Mouse (Mus musculus): Measurements from ENCODE around the gene Cdc7. TPM values are rescaled to one million over a fixed set of nuclear protein-coding genes. Genes with fewer than 3 reads are reported as not detected.

Cdc7 gene
- polyA plus RNA-seq, 1 experiment from 2014 or later = 42.9 TPM

GRCm38 (mm10) chr5:107028557-107028956, 64.4 kb downstream of the Cdc7 start:
- H3K4me3 ChIP-seq (replicated peaks) = no peak overlapping the region
- H3K4me1 ChIP-seq = peaks cover 27% of the 10 kb centered on the region
- H3K36me3 ChIP-seq = no peaks in the 10 kb centered on the region
- H3K9ac ChIP-seq = no peak overlapping the region
- ATAC-seq (ENCODE audit: insufficient read depth, low FRiP score, low read depth) = peak; percentile 68
- H3K27me3 ChIP-seq (replicated peaks) = no peaks in the 10 kb centered on the region
- H3K27ac ChIP-seq = peak overlapping the region; percentile 55; the same call in 1 of the 2 replicates
- 16% methylated on average over 1 of the region's 1 CpGs for WGBS
- H3K4me2 ChIP-seq = no peak overlapping the region
- no peaks in the 10 kb centered on the region for H3K9me3 ChIP-seq

GRCm38 (mm10) chr5:107029801-107030200, 65.7 kb downstream of the Cdc7 start:
- Histone ChIP-seq H3K36me3 (no peaks in the 10 kb centered on the region), H3K4me2 (no peak overlapping the region), H3K9ac (no peak overlapping the region), H3K4me1 (peaks cover 20% of the 10 kb centered on the region), H3K27me3 (replicated peaks) (no peaks in the 10 kb centered on the region), H3K9me3 (no peaks in the 10 kb centered on the region), H3K4me3 (replicated peaks) (no peak overlapping the region), H3K27ac (peak overlapping the region; percentile 26; the same call in 1 of the 2 replicates)
- WGBS = 43% methylated on average over 4 of the region's 4 CpGs
- ATAC-seq (ENCODE audit: insufficient read depth, low FRiP score, low read depth) = no peak

GRCm38 (mm10) chr5:107030821-107031220, 66.7 kb downstream of the Cdc7 start:
- WGBS = 90% methylated on average over 10 of the region's 10 CpGs
- H3K27ac ChIP-seq = no peak overlapping the region

More at GRCm38 (mm10) chr5:107030821-107031220, 66.7 kb downstream of the Cdc7 start:
- H3K9ac ChIP-seq = no peak overlapping the region
- H3K36me3 ChIP-seq = no peaks in the 10 kb centered on the region
- no peak overlapping the region for H3K4me3 ChIP-seq (replicated peaks)
- no peak for ATAC-seq (ENCODE audit: insufficient read depth, low FRiP score, low read depth)
- no peaks in the 10 kb centered on the region for H3K9me3 ChIP-seq
- H3K4me1 ChIP-seq = peaks cover 11% of the 10 kb centered on the region
- no peak overlapping the region for H3K4me2 ChIP-seq
- no peaks in the 10 kb centered on the region for H3K27me3 ChIP-seq (replicated peaks)

Other genes with a start within 250 kb of the Cdc7 start
- 0.71 and 1.1 TPM in 2 replicates for gene Hfm1, start 38.0 kb upstream of the Cdc7 start, polyA plus RNA-seq (2015; fragmentation: Nextera tagmentation; extraction: Ambion mirVana)